Mouse (Mus musculus): Measurements from ENCODE around the gene Gm10135.
"Not testable (repeated sequence)": the region's sequence is repeated elsewhere in the genome, so short reads cannot be mapped to it uniquely, and the experiment has no call there.

The Gm10135 gene

DNA sequence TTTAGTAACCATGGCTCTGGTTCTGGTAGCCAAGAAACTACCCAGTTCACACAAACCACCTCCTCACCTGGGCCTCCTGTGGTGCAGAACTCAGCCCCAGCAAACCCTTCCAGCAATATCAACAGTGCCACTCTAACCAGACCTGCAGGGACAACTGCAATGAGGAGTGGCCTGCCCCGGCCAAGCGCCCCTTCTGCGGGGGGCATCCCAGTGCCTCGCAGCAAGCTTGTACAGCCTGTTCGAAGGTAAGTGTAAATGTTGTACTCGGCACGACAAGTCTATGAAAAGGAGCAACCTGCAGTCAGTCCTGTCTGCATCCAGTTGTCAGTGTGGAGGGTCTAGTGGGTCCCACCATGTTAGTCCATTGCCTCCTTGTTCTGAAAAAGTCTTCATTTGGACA, at the start of gene Gm10135:
Gm10135 (minus strand) TSS at position 101 of the 400 bp plus-strand sequence.
- no peak for DNase-seq (ENCODE audit: low spot score)

DNA sequence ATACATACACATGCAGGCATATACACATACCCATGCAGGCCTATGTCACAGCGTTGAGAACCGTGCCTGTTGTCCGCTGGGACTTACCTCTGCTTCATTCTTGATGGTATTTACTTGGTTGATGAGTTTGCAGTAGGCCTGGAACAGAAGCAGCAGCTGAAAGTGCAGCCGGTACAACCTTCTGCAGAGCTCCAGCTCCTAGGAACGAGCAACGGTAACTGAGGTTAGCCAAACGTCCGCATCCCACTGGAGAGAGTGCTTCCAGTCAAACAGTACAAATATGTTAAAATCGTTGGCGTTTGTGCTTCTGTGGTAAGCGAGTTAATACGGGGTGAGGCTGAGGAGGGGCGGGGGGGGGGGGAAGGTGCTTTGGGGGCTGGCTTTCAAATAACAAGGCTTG, 49.3 kb upstream of the Gm10135 start:
- DNase-seq (ENCODE audit: low spot score): no peak

DNA sequence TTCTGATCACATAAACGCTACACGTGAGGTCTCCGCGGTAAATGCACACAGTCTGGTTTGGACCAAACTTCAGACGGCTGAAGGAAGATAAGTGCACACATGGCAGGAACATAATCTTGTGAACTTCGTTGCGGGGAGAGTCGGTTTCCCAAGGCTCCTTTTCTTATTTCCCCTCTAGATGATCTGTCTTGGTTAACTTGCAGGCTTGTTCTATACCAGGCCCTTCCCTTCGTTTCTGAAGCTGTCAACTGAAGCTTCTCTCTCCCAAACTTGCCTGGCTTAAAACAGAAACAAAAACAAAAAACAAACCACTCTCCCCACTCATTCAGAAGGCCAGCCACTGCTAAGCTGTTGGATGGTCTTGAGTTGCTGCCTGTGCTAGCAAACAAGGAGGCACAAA, 40.2 kb upstream of the Gm10135 start:
- no peak for DNase-seq (ENCODE audit: low spot score)

DNA sequence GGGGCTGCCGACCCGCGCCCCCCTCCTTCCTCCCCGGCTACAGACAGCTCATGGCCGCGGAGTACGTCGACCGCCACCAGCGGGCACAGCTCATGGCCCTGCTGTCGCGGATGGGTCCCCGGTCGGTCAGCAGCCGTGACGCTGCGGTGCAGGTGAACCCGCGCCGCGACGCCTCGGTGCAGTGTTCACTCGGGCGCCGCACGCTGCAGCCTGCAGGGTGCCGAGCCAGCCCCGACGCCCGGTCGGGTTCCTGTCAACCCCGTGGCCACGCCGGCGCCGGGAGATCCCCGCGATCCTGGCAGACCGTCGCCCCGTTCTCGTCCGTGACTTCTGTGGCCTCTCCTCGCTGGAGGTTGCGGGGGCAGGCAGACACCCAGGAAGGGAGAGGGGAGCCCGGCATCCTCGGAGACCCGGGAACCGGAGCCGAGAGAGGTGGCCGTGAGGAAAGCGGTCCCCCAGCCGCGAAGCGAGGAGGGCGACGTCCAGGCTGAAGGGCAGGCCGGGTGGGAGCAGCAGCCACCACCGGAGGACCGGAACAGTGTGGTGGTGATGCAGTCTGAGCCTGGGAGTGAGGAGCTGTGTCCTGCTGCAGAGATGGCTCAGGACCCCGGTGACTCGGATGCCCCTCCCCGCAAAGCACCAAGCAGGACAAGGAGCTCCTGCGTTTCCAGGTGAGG, 39.2 kb upstream of the Gm10135 start:
- not testable (repeated sequence) for DNase-seq (ENCODE audit: low spot score)

DNA sequence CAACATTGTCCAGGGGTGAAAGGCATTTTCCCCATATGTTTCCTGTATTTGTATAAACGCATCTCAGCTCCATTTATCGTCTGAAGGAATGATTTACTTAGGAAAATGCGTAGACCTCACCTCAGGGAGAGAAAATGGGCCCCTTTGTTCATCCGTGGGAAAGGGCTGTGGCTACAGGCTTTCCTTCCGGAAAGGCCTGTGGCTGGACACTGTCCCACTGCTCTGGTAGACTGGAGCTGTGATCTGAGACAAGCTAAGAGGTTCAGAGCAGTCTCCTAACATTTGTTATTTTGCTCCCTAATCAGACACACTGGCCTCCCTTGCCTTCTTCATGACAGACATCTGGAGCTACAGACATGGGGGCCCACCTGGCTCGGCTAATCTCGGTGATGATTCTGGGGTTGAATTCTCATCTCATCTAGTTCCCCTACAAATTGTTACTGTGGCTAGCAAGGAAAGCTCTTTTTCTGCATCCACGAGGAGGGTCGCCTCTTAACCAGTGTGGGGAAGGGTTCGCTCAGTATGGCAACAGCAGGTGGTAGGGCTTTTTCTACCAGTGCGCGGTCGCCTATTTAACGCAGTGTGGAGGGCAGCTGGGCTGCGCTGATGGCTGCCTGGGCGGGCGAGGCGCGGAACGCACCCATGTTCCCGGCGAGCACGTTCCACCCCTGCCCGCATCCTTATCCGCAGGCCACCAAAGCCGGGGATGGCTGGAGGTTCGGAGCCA, 38.5 kb upstream of the Gm10135 start:
- not testable (repeated sequence) for DNase-seq (ENCODE audit: low spot score)

DNA sequence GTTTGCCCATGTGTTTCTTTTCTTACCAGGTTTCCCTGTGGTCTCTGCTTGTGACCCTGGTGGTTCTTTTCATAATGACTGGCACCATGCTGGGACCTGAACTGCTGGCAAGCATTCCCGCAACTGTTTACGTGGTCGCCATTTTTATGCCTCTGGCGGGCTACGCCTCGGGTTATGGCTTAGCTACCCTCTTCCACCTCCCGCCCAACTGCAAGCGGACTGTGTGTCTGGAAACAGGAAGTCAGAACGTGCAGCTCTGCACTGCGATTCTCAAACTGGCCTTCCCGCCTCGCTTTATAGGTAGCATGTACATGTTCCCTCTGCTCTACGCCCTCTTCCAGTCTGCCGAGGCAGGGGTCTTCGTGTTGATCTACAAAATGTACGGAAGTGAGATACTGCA, 37.3 kb upstream of the Gm10135 start:
- not testable (repeated sequence) for DNase-seq (ENCODE audit: low spot score)

DNA sequence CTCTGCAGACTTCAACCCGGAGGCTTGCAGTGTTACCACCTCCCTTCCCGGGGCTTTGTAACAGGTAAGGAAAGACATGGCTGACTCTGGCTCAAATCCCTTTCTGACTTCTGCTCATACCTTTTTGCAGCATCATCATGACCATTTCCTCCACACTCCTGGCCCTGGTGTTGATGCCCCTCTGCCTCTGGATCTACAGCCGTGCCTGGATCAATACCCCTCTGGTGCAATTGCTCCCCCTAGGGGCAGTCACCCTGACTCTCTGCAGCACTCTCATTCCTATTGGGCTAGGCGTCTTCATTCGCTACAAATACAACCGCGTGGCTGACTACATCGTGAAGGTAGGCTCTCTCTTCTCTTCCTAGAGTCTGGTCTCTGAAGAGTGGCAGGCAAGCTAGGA, 33.7 kb upstream of the Gm10135 start:
- DNase-seq (ENCODE audit: low spot score): peak; percentile 11

DNA sequence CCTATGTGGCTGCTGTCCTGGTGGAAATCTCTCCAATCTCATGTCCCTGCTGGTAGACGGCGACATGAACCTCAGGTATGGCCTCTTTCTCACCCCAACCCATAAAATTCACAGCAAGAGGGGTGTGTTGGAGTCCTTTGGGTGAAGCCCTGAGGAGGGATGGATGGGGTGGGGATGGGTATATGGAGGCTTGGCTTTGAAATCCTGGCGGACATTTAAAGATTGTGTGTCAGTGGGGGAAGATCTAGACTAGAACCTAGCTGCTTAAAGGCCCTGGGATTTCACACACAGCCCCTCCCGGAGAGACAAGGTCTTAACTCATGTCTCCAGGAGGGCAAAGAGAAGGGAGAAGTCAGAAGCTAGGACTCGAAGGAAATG, 33.1 kb upstream of the Gm10135 start:
- DNase-seq (ENCODE audit: low spot score): no peak

DNA sequence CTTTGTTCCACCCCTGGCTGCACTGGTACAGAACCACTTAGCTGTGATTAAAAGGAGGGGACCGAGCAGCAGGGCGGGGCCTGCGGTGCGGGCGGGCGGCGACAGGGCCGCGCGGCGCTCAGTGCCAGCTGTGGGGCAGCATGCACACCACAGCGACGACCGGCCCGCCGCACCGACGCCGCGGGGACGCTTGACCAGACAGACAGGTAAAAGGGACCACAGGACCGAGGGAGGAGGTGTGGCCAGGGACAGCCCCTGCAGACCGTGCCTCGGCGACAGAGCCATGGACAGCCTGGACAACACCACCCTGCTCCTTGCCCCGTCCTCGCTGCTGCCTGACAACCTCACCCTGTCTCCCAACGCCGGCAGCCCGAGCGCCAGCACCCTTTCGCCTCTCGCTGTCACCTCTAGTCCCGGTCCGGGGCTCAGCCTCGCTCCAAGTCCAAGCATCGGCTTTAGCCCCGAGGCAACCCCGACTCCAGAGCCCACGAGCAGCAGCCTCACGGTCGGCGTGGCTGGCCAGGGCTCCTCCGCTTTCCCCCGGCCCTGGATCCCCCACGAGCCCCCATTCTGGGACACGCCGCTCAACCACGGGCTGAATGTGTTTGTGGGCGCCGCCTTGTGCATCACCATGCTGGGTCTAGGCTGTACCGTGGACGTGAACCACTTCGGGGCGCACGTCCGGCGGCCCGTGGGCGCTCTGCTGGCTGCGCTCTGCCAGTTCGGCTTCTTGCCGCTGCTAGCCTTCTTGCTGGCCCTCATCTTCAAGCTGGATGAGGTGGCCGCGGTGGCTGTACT, 32.5 kb upstream of the Gm10135 start, which contains the start of gene Slc10a4:
Slc10a4 (plus strand) TSS at position 100 of the 798 bp plus-strand sequence.
- DNase-seq (ENCODE audit: low spot score): peak; percentile 15

DNA sequence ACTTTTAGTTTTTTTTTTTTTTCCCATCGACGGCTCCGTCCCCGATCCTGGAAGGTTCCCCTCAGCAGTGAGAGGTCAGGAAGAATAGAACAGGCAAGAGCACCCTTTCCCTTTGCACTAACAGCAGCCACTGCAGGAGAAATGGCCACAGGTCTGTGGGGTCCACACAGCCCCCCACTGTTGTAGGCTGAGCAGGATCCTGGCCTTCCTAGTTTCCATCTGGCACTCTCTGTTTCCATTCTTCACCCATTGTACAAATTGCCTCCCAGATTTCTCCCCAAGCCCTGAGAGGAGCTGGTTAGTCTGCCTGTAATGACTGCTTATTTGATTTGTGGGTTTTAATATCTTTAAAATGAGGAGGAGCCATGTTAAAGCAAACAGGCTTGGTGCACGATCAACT, 29.5 kb upstream of the Gm10135 start:
- no peak for DNase-seq (ENCODE audit: low spot score)

DNA sequence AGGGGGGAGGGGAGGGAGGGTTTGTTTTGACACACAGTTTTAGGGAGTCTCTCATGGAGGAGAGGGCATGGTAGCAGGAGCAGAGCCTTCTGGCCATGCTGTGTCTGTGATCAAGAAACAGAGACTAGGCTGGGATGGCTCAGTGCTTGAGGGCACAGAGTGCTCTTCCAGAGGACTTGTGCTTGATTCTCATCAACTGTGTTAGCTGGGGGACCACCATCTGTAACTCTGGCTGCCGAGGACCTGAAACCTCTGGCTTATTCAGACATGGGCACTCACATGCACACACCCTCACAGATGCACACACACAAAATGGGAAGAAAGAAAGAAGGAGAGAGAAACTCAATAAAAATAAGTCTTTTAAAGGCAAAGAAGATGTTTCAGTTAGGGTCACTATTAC, 24.0 kb upstream of the Gm10135 start:
- not testable (repeated sequence) for DNase-seq (ENCODE audit: low spot score)

DNA sequence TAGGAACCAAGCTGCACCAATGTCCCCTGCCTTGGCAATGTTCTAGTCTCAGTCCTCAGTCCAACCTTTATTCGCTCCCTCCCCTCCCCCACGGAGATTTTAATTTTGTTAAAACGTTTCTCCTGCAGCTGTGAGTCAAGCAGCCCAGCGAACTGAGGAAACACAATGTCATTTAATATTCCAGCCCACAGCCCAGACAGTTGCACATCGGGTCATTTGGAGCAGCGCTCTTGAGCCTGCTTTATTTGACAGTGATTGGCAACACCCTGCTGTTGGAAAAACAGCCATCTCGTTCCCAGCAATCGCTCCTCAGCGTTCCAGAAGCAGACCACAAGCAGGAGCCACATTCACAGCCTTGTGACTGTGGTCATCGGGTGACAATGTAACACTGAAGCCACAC, 20.9 kb upstream of the Gm10135 start:
- no peak for DNase-seq (ENCODE audit: low spot score)

DNA sequence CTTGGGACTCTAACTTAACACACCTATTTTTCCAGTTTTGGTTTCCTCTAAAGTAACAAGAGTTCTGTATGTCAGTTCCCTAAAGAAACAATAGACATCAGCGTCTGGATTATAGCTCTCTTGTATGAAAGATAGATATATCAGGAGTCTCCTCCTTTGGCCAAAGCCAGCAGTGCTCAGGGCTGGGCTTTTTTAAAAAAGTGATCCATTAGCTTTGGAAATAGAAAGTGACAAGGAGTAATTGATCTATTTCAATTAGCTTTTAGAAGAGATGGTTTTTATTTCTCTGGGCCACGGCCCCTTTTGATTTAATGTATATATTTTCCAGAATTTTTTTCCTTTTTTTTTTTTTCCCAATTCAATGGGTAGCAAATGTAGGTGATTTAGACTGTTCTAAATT, 20.4 kb upstream of the Gm10135 start:
- DNase-seq (ENCODE audit: low spot score): no peak

DNA sequence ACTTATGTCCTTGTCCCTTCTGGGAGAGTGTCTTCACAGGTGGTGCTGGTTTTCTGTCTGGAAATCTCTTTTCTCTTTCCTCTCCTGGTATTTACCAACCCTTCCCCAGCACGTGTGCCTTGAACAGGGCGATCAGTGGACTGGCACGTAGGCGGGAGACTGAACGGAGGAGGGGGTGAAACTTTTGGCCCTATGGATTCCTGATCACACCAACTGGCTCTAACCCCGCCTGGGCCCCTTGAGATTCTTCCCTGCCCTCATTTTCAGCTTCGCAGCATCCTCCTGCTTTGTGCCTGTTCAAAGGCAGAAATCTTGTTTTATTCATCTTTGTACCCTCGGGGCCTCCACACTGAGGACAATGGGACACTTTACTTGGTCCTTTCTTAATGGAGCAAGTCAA, 19.9 kb upstream of the Gm10135 start:
- no peak for DNase-seq (ENCODE audit: low spot score)

DNA sequence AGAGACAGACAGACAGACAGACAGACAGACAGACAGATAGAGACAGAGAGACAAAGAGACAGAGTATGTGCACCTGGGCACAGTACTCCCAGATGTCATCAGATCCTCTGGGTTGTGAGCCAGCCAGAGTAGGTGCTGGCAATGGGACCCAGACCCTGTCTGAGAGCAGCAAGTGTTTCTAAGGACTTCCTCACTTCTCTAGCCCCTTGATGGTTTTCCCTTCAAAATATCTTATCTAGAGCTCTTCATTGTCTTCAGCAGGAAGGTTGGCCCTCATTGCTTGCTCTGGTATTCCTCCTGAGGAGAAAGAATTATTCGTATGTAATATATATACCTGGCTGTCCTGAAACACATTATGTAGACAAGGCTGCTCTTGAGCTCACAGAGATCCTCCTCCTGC, 18.0 kb upstream of the Gm10135 start:
- DNase-seq (ENCODE audit: low spot score): no peak

DNA sequence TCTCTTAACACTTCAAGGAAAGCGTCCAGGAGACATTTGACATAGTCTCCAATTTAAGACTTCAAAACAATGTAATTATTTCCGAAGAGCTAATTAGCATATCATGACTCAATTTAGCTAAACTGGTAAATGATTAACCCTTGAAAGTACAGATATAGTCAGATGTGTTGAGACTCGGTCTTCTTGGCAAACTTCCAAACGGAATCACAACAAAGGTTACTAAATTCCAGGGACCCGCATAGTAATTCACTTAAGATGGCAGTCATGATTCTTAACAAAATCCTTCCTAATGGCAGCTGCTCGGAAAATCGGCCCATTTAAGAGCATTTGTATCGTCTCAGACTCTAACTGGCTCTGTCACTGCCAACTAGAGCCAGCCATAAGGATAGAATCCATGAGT, 15.3 kb upstream of the Gm10135 start:
- DNase-seq (ENCODE audit: low spot score): no peak

DNA sequence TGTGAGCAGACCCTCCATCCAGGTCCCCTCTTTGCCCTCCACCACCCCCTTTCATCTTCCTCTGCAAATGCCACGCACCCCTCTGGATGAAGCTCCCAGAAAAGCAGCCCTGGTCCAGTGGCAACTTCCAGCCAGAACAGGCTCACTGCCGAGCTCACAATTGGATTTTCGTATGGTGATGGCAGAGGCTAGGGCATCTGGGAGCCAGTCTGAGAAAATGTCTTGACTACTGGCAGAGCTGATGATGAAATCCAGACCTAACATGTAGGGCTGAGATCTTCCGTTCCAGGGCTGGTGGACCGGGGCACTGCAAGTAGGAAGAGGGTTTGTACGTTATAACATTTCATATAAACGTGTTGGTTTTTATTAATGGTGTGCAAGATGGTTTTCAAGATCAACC, 13.3 kb upstream of the Gm10135 start:
- DNase-seq (ENCODE audit: low spot score): no peak

DNA sequence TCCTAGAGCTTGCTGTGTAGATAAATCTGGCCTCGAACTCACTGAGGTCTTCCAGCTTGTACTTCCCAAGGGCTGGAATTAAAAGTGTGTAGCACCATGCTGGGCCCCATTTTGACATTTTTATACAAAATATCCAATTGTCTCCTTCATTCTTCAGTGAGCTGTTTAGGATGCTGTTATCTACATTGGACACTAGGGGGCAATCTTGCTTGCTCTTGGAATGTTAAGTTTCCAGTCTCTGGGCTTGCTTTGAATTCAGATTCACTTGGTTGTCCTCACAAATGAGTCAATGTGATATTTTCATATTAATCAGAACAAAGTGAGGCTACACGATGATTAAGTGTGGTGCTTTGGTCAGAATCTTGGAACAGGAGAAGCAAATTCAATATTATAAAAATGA, 9.6 kb upstream of the Gm10135 start:
- DNase-seq (ENCODE audit: low spot score): no peak

DNA sequence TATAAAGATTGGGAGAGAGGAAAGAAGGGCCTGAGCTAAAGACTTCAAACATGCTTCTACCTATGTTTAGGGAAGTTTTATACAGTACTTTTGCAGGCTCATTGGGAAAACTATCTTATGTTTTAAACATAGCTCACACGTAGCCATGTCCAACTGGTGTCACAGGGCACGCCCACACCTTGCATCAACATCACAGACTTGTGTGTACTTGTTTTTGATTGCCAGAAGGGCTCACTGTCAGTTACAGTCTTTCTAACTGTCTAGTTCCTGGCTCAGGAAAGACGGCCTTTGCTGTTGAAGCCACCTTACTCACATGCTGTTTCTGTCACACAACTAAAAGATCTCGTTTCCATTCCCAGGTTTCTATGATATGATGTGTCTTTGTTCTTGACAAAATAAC, 2.0 kb upstream of the Gm10135 start:
- no peak for DNase-seq (ENCODE audit: low spot score)

DNA sequence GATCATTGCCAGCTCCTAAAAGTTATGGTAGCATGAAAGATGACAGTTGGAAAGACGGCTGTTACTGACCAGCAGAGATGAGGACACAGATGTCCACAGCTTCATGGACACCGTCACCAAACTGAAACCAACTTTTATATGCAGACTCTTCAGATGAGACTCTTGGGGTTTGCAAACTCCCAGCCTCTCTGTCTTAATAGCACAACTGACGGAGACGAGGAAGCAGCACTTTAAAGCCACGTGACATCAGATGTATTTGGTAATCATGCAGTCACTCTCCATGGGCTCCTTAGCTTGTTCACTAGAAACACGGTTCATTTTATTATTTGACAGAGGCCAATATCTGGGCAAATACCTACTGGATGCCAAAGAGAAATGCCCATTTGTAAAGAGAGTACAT, 1.5 kb upstream of the Gm10135 start:
- DNase-seq (ENCODE audit: low spot score): no peak

DNA sequence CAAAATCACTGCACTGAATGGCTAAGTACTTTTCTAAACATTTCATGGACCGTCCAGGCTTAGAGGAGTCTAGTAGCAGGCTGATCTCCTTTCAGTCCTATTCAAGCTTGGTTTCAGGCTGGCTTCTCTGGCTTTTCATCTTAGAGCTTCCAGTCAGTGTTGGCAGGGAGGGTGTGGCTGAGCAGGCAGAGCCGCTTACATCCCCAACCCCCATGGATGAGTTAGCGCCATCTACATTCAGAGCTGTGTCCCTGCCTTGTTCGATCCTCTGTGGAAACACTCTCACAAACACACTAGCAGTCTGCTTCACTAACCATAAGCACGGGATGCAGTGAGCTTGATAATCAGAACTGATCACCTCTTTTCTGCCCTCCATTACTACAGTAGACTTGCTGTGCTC, 1.6 kb downstream of the Gm10135 start:
- DNase-seq (ENCODE audit: low spot score): no peak

DNA sequence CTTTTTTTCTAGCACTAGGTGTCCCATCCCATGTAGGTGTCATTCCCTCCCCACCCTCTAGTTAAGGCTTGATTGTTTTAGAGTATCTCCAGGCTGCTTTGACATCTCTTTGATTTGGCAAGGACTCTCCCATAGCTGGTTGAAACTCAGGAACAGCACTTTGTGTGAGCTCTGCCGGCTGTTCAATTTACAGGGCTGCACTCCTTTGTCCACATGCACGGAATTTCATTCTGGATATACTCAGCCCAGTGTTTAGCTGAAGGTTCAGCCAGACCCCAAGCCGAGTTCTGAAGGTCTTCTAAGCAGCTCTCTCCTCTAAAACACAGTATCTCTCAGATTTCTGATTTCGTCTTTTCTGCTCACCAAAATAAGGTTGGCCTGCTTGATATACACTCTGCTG, 2.1 kb downstream of the Gm10135 start:
- DNase-seq (ENCODE audit: low spot score): no peak

DNA sequence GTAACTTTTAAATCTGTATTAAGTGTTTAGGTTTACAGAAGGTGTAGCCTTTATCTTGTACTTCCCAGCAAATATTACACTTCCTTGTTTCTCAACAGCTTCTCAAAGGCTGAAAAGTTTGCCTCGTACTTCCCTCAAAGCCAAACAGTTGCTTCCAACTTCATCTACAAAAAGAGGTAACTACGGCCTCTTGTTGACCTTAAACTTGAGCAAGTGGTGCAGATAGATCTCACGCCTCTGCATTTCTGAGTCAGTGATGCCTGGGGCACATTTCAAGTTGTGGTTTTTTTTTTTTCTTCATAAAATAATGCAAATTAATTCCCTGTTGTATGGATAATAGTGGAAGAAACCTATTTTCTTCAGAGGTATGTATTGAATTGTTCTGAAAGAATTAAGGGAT, 8.8 kb downstream of the Gm10135 start:
- DNase-seq (ENCODE audit: low spot score): no peak
